Mouse (Mus musculus): ENCODE measurements around the gene Rnf181.

DNA sequence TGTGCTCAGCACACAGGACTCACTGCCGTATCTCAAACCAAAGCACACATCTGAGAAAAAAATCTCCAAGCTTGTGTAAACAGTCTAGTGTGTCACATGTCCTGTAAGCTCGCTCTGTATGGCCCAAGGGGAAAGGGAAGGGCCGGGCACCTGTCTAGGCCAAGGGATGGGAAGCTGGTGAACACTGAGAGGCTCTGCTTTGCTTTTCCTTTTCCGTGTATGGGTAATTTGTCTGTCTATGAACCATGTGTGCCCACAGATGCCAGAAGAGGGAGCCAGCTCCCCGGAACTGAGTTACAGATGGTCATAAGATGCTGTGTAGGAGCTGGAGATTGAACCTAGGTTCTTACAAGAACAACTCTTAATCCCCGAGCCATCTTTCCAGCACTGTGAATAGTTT lies 40.5 kb downstream of the Rnf181 start:
- peak; percentile 72 for TF ChIP-seq CTCF (IDR thresholded peaks at IDR 0.05)
- TF ChIP-seq EP300 (IDR thresholded peaks at IDR 0.05) = no peak

Measured in lung, postnatal 0 days (tissue).